Mouse (Mus musculus) intestine, embryonic 14.5 days (tissue): ENCODE measurements around the gene Vmn1r192. TPM values are rescaled to one million over a fixed set of nuclear protein-coding genes. Genes with fewer than 3 reads are reported as not detected.

Source experiments
- microRNA-seq: library from miRNA; unstranded; fragments of <30 nt; microRNA quantifications from one replicate; pipeline ENCODE4, GENCODE M21; 2016
- polyA plus RNA-seq: library from polyadenylated mRNA; unstranded; fragments of >200 nt; fragmentation: Nextera tagmentation; extraction: Ambion mirVana; gene quantifications from 2 replicates; pipeline ENCODE4 v1.2.1, GENCODE M21; 2014

Vmn1r192 gene
- polyA plus RNA-seq, 1 experiment from 2014 or later, result not detected

Small RNAs within 50 kb of the gene (microRNA-seq; reads per million reads assigned to microRNA genes)
- gene Gm23282 (not detected), gene Gm25084 (not detected)

Other genes with a start within 250 kb of the Vmn1r192 start
- gene Zfp184, start 246.0 kb downstream of the Vmn1r192 start, polyA plus RNA-seq, result 9.8 and 13.8 TPM in 2 replicates
- not detected in 2 replicates for gene Pom121l2, start 209.9 kb downstream of the Vmn1r192 start, polyA plus RNA-seq
- 0.46 and 1.1 TPM in 2 replicates for gene Prss16, start 181.4 kb downstream of the Vmn1r192 start, polyA plus RNA-seq
- 11.8 and 19.7 TPM in 2 replicates for gene Hist1h2ah, start 155.6 kb downstream of the Vmn1r192 start, polyA plus RNA-seq
- 5.2 and 7.5 TPM in 2 replicates for gene Hist1h2bk, start 155.3 kb downstream of the Vmn1r192 start, polyA plus RNA-seq
- gene Hist1h4i, start 149.8 kb downstream of the Vmn1r192 start, polyA plus RNA-seq, result 18.9 and 19.6 TPM in 2 replicates
- 47.9 and 67.6 TPM in 2 replicates for gene Hist1h2ag, start 148.2 kb downstream of the Vmn1r192 start, polyA plus RNA-seq
- 10.2 and 14.0 TPM in 2 replicates for gene Hist1h2bj, start 147.9 kb downstream of the Vmn1r192 start, polyA plus RNA-seq
- not detected in 2 replicates for gene Vmn1r188, start 106.7 kb downstream of the Vmn1r192 start, polyA plus RNA-seq
- not detected in 2 replicates for gene Vmn1r189, start 85.3 kb downstream of the Vmn1r192 start, polyA plus RNA-seq
- gene Vmn1r191, start 7.2 kb downstream of the Vmn1r192 start, polyA plus RNA-seq, result not detected in 2 replicates
- gene Vmn1r193, start 32.0 kb upstream of the Vmn1r192 start, polyA plus RNA-seq, result not detected in 2 replicates
- gene Vmn1r194, start 53.1 kb upstream of the Vmn1r192 start, polyA plus RNA-seq, result not detected in 2 replicates
- not detected in 2 replicates for gene Vmn1r195, start 79.4 kb upstream of the Vmn1r192 start, polyA plus RNA-seq
- gene Vmn1r196, start 98.8 kb upstream of the Vmn1r192 start, polyA plus RNA-seq, result not detected in 2 replicates
- gene Vmn1r197, start 133.4 kb upstream of the Vmn1r192 start, polyA plus RNA-seq, result not detected in 2 replicates
- not detected in 2 replicates for gene Vmn1r198, start 159.2 kb upstream of the Vmn1r192 start, polyA plus RNA-seq
- not detected in 2 replicates for gene Vmn1r199, start 188.7 kb upstream of the Vmn1r192 start, polyA plus RNA-seq
- not detected in 2 replicates for gene Vmn1r200, start 199.2 kb upstream of the Vmn1r192 start, polyA plus RNA-seq